Mouse (Mus musculus): ENCODE measurements around the gene Slc9a5.

The Slc9a5 gene

GRCm38 (mm10) chr8:105404496-105404895 is 55.9 kb downstream of the Slc9a5 start:
- no peak for DNase-seq (ENCODE audit: low read depth, low spot score)

GRCm38 (mm10) chr8:105406416-105406815 is 57.8 kb downstream of the Slc9a5 start:
- no peak for DNase-seq (ENCODE audit: low read depth, low spot score)

- peak; percentile 35 for DNase-seq (ENCODE audit: low read depth, low spot score)
Observed at GRCm38 (mm10) chr8:105408331-105408730, 59.7 kb downstream of the Slc9a5 start.

- DNase-seq (ENCODE audit: low read depth, low spot score), result no peak
Observed at GRCm38 (mm10) chr8:105409947-105410346, 61.3 kb downstream of the Slc9a5 start.

GRCm38 (mm10) chr8:105413391-105413790 is 64.7 kb downstream of the Slc9a5 start, which contains the start of the genes Kctd19 and Lrrc36:
Gene Kctd19, minus strand, starts transcription at chr8:105413502.
Gene Lrrc36, plus strand, starts transcription at chr8:105413571.
- no peak for DNase-seq (ENCODE audit: low read depth, low spot score)

- DNase-seq (ENCODE audit: low read depth, low spot score), result peak; percentile 44
Observed at GRCm38 (mm10) chr8:105418992-105419391, 70.3 kb downstream of the Slc9a5 start.

Data from 3T3-L1 (cell line).